Mouse (Mus musculus): ENCODE data around the gene Lamp2. TPM values are rescaled to one million over a fixed set of nuclear protein-coding genes. Genes with fewer than 3 reads are reported as not detected.
A peak's percentile ranks its signal among the peaks of the same experiment; 100 is the strongest.

Lamp2 gene
- total and polyA plus RNA-seq, 2 experiments from 2014 or later: 113 to 135 TPM

DNA sequence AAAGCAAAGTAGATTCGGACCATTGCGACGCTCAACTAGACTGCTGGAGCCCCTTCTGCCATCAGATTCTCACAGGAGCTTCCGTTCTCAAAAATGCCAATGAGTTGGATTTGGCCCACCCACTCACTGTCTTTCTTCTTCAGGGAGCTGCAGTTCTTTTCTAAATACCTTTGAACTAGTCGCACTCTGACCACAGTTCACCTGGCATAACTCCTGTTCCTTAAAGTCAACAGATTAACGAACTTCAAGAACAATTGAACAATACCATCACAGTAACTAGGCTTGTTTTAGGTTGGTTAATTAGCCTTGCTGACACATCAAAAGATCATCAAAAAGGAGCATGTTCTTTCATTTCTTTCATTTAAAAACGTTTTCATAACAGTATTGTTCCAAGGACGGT is 2.8 kb upstream of the Lamp2 start:
- ATAC-seq (ENCODE audit: insufficient read depth, low read depth): no peak
- no peak overlapping the region for H3K27ac ChIP-seq (ENCODE audit: low read depth)
- 82% methylated on average over 8 of the region's 8 CpGs for WGBS

GRCm38 (mm10) chrX:38456635-38457006 is 367 bp upstream of the Lamp2 start:
- Histone ChIP-seq H3K27me3 (ENCODE audit: control insufficient read depth, insufficient read depth, low read length) (no peaks in the 10 kb centered on the region), H3K4me3 (ENCODE audit: low read depth, low read length) (no peak overlapping the region), H3K9ac (replicated peaks; ENCODE audit: low read depth, low read length) (no peak overlapping the region), H3K4me2 (ENCODE audit: low read depth, low read length) (no peak overlapping the region), H3K9me3 (replicated peaks; ENCODE audit: control insufficient read depth, low read length) (no peaks in the 10 kb centered on the region), H3K36me3 (replicated peaks; ENCODE audit: control insufficient read depth, insufficient read depth, low read length) (peaks cover 1% of the 10 kb centered on the region; the same call in 1 of the 2 replicates), H3K27ac (ENCODE audit: low read depth) (no peak overlapping the region; the same call in 1 of the 2 replicates), H3K4me1 (ENCODE audit: control insufficient read depth, insufficient read depth) (peaks cover 3% of the 10 kb centered on the region; the same call in 1 of the 2 replicates)
- no peak for TF ChIP-seq EP300 (IDR thresholded peaks at IDR 0.05; ENCODE audit: low read depth)
- no peak for TF ChIP-seq CTCF (IDR thresholded peaks at IDR 0.05; ENCODE audit: low read depth)
- WGBS: 25% methylated on average over 3 of the region's 3 CpGs
- ATAC-seq (ENCODE audit: insufficient read depth, low read depth): no peak
- DNase-seq (ENCODE audit: low spot score): no peak

More for the DNA sequence above, 2.8 kb upstream of the Lamp2 start:
- Histone ChIP-seq H3K9ac (replicated peaks; ENCODE audit: low read depth, low read length) (no peak overlapping the region), H3K4me2 (ENCODE audit: low read depth, low read length) (no peak overlapping the region), H3K9me3 (replicated peaks; ENCODE audit: control insufficient read depth, low read length) (no peaks in the 10 kb centered on the region), H3K4me3 (ENCODE audit: low read depth, low read length) (no peak overlapping the region), H3K36me3 (replicated peaks; ENCODE audit: control insufficient read depth, insufficient read depth, low read length) (no peaks in the 10 kb centered on the region), H3K4me1 (ENCODE audit: control insufficient read depth, insufficient read depth) (peaks cover 3% of the 10 kb centered on the region; the same call in 1 of the 2 replicates), H3K27me3 (ENCODE audit: control insufficient read depth, insufficient read depth, low read length) (no peaks in the 10 kb centered on the region)
- TF ChIP-seq EP300 (IDR thresholded peaks at IDR 0.05; ENCODE audit: low read depth) (no peak), CTCF (IDR thresholded peaks at IDR 0.05; ENCODE audit: low read depth) (no peak)
- no peak for DNase-seq (ENCODE audit: low spot score)

DNA sequence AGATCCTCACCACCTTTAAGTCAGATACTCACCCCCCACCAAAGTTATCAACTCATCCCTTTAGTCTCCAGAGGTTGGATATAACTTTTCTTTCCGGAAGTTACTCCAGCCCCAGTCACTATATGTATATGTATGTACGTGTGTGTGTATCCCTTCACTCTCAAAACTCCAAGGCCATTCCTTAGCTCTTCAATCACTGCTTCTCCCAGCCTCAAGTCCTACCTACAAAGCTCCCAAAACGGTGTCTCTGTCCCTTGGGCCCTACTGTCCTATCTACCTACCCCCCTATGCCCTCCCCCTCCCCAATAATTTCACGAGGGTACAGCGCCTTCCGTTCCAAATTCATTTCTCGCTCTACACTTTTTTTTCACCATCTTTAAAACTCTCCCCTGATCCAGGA is 780 bp downstream of the Lamp2 start:
- Histone ChIP-seq H3K27ac (ENCODE audit: low read depth) (peak overlapping the region; percentile 89), H3K27me3 (ENCODE audit: control insufficient read depth, insufficient read depth, low read length) (no peaks in the 10 kb centered on the region), H3K36me3 (replicated peaks; ENCODE audit: control insufficient read depth, insufficient read depth, low read length) (peaks cover 7% of the 10 kb centered on the region; the same call in 1 of the 2 replicates), H3K4me2 (ENCODE audit: low read depth, low read length) (peak overlapping the region; percentile 65), H3K4me1 (ENCODE audit: control insufficient read depth, insufficient read depth) (peaks cover 3% of the 10 kb centered on the region; the same call in 1 of the 2 replicates), H3K9me3 (replicated peaks; ENCODE audit: control insufficient read depth, low read length) (no peaks in the 10 kb centered on the region), H3K4me3 (ENCODE audit: low read depth, low read length) (peak overlapping the region; percentile 73), H3K9ac (replicated peaks; ENCODE audit: low read depth, low read length) (peak overlapping the region; percentile 78)
- ATAC-seq (ENCODE audit: insufficient read depth, low read depth) (no peak), DNase-seq (ENCODE audit: low spot score) (no peak)
- TF ChIP-seq EP300 (IDR thresholded peaks at IDR 0.05; ENCODE audit: low read depth) (no peak), CTCF (IDR thresholded peaks at IDR 0.05; ENCODE audit: low read depth) (no peak)
- WGBS: 16% methylated on average over 7 of the region's 7 CpGs

DNA sequence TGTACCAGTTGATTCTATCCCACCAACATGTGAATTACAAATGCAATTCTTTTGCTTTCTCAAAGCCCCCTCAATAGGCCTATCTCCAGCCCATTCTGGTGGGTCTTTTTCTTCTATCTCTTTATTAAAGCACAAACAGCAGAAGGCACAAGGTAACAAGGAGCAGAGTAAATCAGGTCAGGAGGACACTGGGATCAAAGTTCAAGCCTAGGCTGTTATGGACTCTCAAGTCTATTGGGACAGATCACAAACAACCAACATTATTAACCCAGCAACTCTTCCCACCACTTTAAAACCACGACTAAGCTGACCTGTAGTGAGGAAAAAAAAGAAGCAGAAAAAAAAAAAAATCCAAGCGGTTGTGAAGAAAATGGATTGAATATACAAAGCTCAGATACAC is 1.4 kb downstream of the Lamp2 start:
- Histone ChIP-seq H3K27me3 (ENCODE audit: control insufficient read depth, insufficient read depth, low read length) (no peaks in the 10 kb centered on the region), H3K27ac (ENCODE audit: low read depth) (no peak overlapping the region), H3K9me3 (replicated peaks; ENCODE audit: control insufficient read depth, low read length) (no peaks in the 10 kb centered on the region), H3K36me3 (replicated peaks; ENCODE audit: control insufficient read depth, insufficient read depth, low read length) (peaks cover 11% of the 10 kb centered on the region; the same call in 1 of the 2 replicates), H3K4me3 (ENCODE audit: low read depth, low read length) (peak overlapping the region; percentile 73), H3K4me2 (ENCODE audit: low read depth, low read length) (peak overlapping the region; percentile 65), H3K9ac (replicated peaks; ENCODE audit: low read depth, low read length) (no peak overlapping the region), H3K4me1 (ENCODE audit: control insufficient read depth, insufficient read depth) (peaks cover 3% of the 10 kb centered on the region; the same call in 1 of the 2 replicates)
- ATAC-seq (ENCODE audit: insufficient read depth, low read depth) (no peak), DNase-seq (ENCODE audit: low spot score) (no peak)
- whole genome bisulfite sequencing: 31% methylated on average over 2 of the region's 2 CpGs
- TF ChIP-seq EP300 (IDR thresholded peaks at IDR 0.05; ENCODE audit: low read depth) (no peak), CTCF (IDR thresholded peaks at IDR 0.05; ENCODE audit: low read depth) (no peak)

- Histone ChIP-seq H3K27me3 (ENCODE audit: control insufficient read depth, insufficient read depth, low read length) (no peaks in the 10 kb centered on the region), H3K9me3 (replicated peaks; ENCODE audit: control insufficient read depth, low read length) (no peaks in the 10 kb centered on the region), H3K36me3 (replicated peaks; ENCODE audit: control insufficient read depth, insufficient read depth, low read length) (peaks cover 21% of the 10 kb centered on the region; the same call in 1 of the 2 replicates), H3K4me1 (ENCODE audit: control insufficient read depth, insufficient read depth) (peaks cover 3% of the 10 kb centered on the region; the same call in 1 of the 2 replicates), H3K27ac (ENCODE audit: low read depth) (no peak overlapping the region), H3K9ac (replicated peaks; ENCODE audit: low read depth, low read length) (no peak overlapping the region), H3K4me3 (ENCODE audit: low read depth, low read length) (no peak overlapping the region), H3K4me2 (ENCODE audit: low read depth, low read length) (no peak overlapping the region)
- no peak for ATAC-seq (ENCODE audit: insufficient read depth, low read depth)
- no peak for TF ChIP-seq EP300 (IDR thresholded peaks at IDR 0.05; ENCODE audit: low read depth)
- TF ChIP-seq CTCF (IDR thresholded peaks at IDR 0.05; ENCODE audit: low read depth): no peak
- WGBS: 83% methylated on average over 5 of the region's 5 CpGs
- DNase-seq (ENCODE audit: low spot score): no peak
Measured at GRCm38 (mm10) chrX:38453924-38454323, 2.3 kb downstream of the Lamp2 start.

DNA sequence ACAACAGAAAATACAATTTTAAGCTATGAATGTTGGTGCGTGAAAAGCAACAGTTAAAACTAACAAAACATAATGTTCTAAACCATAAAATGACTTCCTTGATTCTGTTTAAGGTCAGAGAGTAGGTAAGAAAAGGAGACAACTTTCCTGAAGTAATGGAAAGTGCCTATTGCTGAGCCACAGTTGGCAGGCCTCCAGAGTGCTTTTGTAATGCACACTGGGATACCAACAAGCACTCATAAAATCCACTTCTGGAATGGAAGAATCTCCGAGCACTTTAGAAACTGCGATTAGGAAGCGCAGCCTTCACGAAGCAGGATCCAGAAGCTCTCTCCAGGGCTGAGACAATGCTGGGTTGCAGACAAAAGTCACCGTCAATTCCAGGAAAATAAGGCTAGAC is 5.8 kb downstream of the Lamp2 start:
- H3K27me3 ChIP-seq (ENCODE audit: control insufficient read depth, insufficient read depth, low read length): no peaks in the 10 kb centered on the region
- H3K27ac ChIP-seq (ENCODE audit: low read depth): no peak overlapping the region
- H3K36me3 ChIP-seq (replicated peaks; ENCODE audit: control insufficient read depth, insufficient read depth, low read length): peaks cover 21% of the 10 kb centered on the region
- peaks cover 3% of the 10 kb centered on the region; the same call in 1 of the 2 replicates for H3K4me1 ChIP-seq (ENCODE audit: control insufficient read depth, insufficient read depth)
- TF ChIP-seq CTCF (IDR thresholded peaks at IDR 0.05; ENCODE audit: low read depth): no peak
- TF ChIP-seq EP300 (IDR thresholded peaks at IDR 0.05; ENCODE audit: low read depth): no peak
- H3K9ac ChIP-seq (replicated peaks; ENCODE audit: low read depth, low read length): no peak overlapping the region
- WGBS: 50% methylated on average over 6 of the region's 6 CpGs
- H3K9me3 ChIP-seq (replicated peaks; ENCODE audit: control insufficient read depth, low read length): no peaks in the 10 kb centered on the region
- H3K4me2 ChIP-seq (ENCODE audit: low read depth, low read length): no peak overlapping the region
- no peak overlapping the region for H3K4me3 ChIP-seq (ENCODE audit: low read depth, low read length)
- DNase-seq (ENCODE audit: low spot score) (no peak), ATAC-seq (ENCODE audit: insufficient read depth, low read depth) (no peak)

Data from heart, postnatal 0 days (tissue).